Mouse (Mus musculus) kidney, adult 11 months (tissue): ENCODE results near the gene Dppa4.
"Not testable (repeated sequence)": the region's sequence is repeated elsewhere in the genome, so short reads cannot be mapped to it uniquely, and the experiment has no call there.

Experiments used
- DNase-seq: peaks from one replicate; pipeline ENCODE4 v3.0.0; 2022

Dppa4 gene

DNA sequence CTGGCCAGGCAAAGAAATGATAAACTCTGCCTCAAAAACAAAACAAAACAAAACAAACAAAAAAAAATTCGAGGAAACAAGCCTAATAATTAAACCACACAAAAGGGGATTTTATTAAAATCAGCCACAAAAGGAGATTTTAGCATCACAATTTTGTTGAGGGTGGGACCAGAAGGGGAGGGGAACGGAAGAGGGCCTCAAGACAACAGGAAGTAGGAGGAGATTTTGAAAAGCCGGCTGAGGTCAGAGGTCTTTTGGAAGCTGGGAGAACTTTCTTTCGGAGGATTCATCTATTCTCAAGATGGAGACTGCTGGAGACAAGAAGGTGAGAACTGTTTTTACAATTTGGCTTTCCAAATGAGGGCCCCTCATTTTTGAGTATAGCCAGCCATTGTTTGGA is at the start of gene Dppa4:
Dppa4 (plus strand) TSS at position 217 of the 400 bp plus-strand sequence.
- DNase-seq, result no peak

DNA sequence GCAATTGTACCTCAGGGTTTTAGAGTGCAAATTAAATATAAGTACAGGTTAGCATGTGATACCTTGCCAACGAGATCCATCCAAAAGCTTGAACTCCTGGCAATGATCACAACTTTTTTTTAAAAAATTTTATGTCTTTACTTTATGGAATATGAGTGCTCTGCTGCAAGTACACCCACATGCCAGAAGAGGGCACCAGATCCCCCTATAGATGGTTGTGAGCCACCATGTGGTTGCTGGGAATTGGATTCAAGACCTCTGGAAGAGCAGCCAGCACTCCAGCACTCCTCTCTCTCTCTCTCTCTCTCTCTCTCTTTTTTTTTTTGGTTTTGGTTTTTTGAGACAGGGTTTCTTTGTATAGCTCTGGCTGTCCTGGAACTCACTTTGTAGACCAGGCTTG is 48.5 kb upstream of the Dppa4 start:
- no peak for DNase-seq

DNA sequence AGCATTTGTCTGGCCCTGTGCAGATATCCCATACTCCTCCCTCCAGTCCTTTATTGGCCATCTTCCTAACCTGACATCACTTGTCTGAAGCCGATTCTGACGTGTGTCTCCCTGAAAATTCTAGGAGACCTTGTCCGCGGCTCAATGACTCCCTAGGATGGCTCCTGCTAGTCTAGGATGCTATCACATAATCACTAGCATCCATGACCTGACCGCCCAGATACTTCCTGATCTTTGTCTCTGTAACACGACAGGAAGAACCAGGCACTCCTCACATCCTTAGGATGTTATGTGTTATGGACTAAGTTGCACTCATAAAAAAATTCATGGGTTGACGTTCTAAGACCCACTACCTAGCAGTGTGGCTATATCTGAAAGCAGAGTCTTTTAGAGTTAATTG is 45.9 kb upstream of the Dppa4 start:
- DNase-seq, result no peak

DNA sequence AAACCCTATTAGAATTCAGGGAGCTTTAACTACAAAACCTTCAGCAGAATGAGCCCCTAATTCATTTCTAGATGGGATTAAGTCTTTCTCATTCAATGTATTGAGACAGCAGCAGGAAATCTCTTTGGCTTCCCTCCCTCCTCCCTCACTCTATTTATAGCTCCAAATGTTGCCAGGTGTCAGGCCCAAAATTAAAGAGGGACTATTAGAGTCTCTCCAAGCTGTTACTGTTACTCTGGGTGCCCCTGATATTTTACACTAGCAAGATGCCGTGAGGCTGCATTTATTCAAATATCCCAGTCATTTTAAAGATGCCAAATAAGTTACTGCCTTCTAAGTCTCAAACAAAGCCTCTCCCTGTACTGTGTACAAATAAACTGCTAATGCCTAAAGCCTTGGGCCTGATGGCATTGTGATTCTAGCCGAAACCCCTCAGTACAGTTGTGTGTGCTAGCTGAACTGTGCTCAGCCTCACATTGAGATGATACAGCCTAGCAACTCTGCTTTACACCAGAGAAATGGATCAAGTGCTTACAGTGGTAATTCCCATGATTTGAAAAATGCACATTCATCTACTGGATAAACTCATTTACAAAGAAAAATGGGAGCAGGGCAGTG is 36.4 kb upstream of the Dppa4 start:
- no peak for DNase-seq

DNA sequence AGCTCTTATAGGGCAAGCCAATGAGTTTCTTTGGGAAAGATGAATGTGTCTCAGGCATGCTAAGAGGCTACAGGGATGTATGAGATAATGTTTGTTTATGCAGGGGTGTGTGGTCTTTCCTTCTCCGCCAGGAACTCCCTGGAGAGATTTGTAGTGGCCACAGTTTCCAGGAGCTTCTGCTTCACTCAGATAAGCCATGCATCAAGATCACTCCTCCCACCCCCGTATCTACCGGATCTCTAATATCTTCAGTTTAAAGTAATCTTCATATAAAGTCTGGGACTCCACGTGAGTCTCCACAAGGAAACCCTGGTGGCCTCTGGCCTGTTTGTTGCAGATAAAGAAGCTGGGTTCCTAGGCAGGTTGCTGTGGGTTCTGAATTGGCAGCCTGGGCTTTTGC is 30.7 kb upstream of the Dppa4 start:
- DNase-seq, result no peak

DNA sequence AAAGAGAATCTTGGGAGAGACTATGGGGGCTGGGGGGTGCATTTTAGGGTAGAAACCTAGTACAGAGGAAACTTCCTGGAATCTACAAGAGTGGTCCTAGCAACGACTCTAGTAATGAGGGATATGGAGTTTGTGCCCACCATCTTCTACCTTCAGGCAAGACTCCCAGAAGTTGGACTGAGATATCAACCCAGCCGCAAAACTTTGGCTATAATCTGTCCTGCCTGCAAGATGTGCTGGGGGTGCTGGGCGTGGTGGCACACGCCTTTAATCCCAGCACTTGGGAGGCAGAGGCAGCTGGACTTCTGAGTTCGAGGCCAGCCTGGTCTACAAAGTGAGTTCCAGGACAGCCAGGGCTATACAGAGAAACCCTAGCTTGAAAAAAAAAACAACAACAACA is 28.9 kb upstream of the Dppa4 start:
- no peak for DNase-seq

DNA sequence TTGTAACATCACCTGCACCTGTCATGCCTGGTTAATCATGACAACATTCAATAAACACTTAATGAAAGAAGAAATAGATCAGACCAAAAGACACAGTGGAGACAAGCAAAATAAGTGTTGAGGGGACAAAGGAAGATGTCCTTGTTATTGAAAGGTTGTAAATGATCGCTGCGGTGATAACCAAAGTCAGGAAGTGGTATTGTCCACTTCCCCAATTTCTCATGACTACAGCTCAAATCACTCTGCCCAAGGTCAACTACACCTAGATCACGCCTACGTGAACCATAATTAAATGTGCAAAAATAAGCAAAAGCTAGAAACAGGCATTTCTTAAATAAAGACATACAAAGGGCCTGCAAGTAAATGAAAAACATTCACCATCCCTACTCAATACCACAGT is 24.0 kb upstream of the Dppa4 start:
- no peak for DNase-seq

DNA sequence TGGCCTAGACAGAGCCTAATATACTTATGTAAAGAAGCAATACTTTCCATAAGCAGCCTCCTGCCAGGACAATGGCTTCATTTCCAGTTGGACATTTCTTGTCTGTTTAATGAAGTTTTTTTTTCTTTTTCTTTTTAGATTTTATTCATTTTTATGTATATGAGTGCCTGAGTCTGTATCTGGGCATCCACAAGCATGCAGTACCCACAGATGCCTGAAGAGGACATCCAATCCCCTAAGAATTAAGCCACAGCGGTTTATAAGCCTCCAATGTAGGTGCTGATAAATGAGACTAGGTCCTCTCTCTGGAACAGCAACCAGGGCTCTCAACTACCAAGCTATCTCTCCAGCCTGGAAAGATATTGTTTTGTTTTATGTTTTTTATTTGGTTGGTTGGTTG is 20.6 kb upstream of the Dppa4 start:
- no peak for DNase-seq

DNA sequence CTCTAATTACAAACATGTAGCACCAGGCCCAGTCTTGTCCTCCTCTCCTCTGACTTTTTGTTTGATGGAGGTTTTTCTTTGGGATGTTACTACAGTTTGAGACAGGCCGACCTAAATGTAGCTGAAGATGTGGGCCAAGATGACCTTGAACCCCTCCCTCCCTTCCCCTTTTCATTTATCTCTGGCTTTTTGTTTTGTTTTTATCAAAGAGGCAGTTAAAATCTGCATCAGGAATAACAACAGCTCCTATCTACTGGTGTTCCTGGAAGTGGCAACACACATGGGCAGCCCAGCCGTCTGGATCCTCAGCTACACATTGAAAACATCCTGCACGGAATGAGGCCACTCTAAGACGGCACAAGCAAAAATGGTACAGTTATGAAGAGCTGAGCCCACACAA is 17.7 kb upstream of the Dppa4 start:
- DNase-seq, result no peak

DNA sequence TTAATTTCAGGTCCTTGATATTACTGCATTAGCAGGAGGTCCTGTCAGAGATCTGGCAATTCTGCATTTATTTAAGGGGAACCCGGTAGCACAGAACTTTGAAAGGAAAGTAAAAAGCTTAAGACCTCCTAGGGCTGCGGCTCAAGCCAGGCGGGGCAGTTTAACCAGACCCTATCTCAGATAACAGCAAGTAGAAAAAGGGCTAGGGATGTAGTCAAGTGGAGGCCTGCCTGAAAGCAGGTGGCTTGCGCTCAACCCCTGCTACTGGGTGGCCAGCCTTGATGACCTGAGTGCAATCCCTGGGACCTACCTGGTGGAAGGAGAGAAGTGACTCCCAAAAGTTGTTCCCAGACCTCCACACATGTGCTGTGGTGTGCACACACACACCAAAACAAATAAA is 6.6 kb upstream of the Dppa4 start:
- no peak for DNase-seq

DNA sequence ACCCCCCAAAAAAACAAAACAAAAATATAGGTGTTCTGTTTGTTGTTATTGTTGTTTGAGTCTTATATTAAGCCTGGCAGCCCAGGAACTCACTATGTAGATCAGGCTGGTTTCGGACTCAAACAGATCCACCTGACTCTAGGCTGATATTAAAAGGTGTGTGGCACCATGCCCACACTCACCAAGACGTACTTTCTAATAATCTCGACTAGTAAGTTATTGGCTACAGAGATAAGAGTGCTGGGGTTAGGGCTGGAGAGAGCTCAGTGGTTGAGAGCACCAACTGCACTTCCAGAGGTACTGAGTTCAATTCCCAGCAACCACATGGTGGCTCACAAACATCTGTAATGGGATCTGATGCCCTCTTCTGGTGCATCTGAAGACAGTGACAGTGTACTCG is 2.6 kb upstream of the Dppa4 start:
- DNase-seq, result no peak

DNA sequence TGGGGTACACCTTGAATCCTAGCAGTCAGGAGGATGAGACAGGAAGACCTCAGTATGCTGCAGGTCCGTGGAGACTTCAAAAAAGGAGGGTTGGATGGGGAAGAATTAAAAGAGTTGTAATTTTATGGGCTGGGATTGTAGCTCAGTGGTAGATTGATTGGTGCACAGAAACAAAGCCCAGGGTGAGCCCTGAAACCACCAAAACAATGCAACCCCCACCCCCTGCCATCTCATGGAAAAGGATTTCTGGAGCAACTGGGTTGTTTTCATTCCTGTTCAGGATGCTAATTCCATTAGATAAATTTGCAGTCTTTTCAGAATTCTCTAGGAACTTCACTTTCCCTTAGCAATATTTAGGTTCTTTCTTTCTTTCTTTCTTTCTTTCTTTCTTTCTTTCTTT is 732 bp upstream of the Dppa4 start:
- DNase-seq, result no peak

DNA sequence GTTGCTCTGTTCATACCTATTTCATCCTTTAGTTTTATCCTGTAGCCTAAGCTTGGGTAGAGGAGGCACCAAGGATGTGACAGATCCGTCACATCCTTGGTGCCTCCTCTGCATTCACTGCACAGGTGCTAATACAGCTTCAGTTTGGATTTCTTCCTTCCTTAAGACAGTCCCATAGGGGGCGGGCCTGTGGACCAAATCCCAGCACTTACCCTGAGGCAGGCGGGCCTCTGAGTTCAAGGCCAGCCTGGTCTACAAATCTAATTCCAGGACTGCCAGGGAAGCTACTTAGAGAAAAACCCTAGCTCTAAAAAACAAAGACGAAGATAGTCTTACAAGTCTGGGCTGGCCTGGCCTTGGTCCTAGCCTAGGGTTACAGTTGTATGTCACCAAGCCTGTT is 2.0 kb downstream of the Dppa4 start:
- no peak for DNase-seq

DNA sequence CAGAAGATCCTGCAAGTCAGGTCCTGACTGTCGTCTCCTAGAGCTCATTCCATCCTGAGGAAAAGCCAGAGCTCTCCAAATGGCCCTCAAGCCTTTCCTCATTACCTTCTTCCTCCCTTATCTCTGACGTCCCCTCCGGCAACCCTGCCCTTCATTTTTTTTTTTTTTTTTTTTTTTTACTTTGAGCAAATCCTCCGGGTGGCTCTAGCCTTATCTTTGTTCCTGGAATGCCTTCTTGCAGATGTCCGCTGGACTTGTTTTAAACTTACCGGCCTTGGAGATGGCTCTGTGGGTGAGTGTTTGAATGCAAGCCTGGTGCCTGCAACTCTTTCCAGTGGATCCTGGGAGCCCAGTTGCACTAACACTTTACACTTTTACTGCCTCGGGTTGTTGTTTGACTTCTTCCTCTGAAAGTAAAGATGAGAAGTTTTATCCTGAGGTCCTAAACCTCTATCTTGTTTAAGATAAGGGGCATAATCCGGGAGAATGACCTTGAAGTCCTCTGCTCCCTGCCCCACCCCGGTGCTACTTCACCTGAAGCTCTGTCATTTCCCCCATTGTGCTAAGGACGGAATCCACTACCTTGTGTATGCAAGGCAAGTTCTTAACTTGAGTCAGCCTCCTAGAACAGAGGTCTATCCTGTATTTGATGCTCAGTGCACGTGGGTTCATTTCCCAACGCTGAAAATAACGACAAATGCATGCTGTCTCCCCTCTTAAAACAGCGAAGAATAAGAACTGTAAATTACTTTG is 14.0 kb downstream of the Dppa4 start:
- no peak for DNase-seq

DNA sequence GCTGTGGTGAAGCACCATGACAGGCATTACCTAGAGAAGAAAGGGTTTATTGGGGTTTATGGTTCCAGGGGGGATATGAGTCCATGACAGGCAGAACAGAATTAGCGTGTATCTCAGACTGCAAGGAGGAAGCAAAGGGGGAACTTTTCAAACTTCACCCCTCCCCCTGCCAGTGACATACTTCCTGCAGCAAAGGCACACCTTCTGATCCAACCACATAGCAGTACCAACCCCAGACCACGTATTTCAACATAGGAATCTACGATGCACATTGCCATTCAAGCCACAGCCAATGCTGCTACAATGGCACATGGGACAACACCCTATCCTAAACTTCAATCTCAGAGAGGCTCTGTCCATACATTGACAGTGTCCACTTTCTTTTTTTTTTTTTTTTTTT is 16.4 kb downstream of the Dppa4 start:
- no peak for DNase-seq

DNA sequence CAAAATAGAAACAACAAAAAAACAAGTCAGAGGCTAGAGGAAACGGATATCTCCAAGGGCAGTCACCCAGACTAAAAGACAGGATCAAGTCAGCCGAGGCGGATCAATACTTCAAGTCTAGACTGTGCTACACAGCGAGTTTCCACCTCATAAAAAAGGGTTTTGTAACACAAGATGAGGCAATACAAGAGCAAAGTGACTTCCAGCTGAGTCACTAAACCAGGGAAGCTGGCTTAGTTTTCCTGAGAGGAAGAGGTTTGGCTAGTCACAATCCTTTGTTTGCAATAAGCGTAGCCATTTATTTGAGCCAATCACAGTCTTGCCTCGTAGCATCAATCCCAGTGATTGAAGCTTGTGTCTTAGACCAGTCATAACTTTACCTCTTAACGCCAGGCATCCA is 20.0 kb downstream of the Dppa4 start, which contains the start of gene Dppa2:
Dppa2 (plus strand) TSS at position 400 of the 400 bp plus-strand sequence.
- no peak for DNase-seq

DNA sequence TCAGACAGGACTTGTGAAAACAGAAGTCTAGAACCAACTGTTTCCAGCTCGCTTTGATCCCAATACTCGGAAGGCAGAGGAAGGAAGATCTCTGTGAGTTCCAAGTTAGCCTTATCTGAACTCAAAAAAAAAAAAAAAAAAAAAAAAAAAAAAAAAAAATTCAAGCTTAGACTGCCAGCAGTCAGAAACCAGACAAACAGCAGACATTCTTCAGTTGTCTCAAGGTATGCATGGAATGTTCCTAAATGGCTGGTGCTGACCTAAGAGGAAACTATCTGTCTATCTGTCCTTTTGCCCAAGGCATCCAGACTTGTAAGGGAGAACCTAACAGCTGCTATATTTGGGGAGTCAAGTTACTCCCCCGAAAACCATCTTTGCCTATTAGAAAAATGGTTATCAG is 20.4 kb downstream of the Dppa4 start:
- no peak for DNase-seq

DNA sequence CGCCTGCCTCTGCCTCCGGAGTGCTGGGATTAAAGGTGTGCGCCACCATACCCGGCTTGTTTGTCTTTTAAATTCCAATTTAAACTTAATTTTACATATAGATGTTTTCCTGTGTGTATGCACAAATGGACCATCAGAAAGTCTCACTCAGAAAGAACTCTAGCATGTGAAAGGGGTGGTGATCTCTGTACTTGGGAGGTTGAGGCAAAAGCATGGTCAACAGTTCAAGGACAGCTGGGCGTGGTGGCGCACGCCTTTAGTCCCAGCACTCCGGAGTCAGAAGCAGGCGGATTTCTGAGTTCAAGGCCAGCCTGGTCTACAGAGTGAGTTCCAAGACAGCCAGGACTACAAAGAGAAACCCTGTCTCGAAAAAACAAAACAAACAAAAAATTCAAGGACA is 25.4 kb downstream of the Dppa4 start:
- not testable (repeated sequence) for DNase-seq

DNA sequence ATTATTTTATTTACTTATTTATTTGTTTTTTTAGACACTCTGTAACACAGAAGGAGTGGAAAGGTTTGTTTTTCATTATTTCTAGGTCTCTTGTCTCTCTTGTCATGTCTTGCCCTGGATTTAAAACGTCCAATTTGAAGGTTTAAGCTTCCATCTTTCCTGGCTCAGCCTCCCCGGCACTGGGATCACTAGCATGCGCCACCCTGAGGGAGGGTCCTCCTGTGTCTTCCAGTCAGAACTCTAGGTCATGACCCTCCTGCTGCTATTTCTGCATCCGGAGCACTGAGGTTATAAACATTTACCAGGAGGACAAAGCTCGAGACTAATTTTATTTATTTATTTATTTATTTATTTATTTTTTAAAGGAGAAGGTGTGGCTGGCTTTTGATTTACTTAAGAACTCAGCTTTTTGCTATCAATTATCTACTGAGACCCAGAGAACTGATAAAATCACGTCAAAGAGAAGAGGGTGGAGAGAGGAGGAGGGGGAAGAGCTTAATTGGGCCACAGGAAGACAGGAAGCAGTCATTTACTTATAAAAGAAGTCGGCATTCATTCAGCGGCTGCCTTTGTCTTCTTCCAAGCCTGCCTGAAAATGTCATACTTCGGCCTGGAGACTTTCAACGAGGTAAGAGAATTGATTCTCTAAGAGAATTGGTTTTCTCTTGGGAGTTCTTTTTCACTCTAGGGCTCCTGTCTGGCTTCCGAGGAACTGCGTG is 26.5 kb downstream of the Dppa4 start:
- DNase-seq, result no peak

DNA sequence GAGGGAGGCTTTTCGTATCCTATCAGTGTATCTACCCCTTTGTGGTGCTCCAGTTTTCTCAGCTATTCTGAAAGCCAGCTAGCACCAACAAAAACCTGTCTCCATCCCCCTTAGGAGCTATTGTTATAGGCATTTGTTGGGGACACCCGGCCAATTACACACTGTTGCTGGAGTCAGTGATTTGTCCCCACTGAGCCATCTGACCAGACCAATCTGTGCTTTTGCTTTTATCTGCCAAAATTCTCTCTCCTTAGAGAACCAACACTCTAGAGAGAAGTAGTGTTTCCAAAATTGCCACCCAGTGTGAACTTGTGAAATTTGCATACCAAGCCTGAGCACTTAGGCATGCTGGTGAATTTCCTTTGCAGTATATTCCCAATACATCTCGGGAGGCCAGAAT is 31.8 kb downstream of the Dppa4 start:
- no peak for DNase-seq

DNA sequence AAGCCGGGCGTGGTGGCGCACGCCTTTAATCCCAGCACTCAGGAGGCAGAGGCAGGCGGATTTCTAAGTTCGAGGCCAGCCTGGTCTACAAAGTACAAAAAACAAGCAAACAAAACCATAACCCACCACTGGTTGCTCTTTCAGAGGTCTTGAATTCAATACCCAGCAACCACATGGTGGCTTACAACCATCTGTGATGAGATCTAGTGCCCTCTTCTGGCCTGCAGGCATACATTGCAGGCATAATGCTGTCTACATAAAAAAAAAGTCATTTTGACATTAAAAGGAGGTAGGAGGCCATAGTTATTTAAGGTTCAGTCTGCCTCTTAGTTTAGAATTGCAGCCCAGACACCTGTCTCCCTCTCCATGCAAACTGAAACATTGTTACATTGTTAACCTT is 37.2 kb downstream of the Dppa4 start:
- no peak for DNase-seq

DNA sequence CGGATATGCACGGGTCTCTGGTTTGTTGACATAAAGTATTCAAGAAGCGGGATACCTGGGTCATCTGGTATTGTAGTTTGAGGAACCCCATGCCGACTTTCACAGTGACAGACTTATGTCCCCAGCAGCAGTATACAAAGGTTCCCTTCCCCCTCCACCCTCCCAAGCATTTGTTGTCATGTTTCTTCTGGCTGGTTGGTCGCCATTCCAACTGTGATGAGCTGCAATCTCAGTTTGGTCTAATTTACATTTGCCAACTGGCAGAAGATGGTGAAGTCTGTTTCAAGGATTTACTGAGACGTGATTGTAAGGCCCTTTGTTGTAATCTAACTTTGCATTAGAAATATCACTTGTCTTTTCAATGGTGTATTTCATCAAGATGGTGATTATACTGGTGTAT is 39.6 kb downstream of the Dppa4 start:
- DNase-seq, result no peak

DNA sequence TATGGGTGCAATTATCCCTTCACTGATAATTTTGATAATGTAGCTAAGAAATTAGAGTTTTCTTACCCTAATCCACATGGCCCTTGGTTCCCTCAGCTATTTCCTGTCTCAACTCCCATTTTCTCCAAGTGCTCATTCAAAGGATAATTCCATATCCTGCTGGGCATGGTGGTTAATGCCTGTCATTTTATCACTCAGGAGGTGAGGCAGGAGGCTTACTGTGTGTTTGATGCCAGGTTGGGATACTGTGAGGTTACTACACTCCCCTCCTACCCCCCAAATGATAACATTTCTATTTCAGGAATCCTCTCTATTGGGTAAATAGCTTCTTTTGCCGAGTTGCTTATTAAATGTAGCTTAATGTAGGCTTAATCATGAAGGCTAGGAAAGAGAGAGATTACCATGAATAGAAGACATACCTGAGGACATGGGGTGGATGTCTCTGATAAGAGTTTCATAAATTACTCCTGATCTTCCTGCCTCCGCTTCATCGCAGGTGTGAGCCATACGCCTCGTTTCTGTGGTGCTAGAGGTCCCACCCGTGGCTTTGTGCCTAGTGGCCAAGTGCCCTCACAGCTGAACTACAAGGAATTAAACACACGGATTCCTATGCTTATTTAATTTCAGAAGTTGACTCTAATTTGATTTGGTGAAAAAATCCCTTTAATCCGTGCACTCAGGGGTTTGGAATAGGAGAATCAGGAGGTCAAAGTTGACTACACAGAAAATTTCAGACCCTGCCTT is 40.2 kb downstream of the Dppa4 start:
- DNase-seq, result no peak

DNA sequence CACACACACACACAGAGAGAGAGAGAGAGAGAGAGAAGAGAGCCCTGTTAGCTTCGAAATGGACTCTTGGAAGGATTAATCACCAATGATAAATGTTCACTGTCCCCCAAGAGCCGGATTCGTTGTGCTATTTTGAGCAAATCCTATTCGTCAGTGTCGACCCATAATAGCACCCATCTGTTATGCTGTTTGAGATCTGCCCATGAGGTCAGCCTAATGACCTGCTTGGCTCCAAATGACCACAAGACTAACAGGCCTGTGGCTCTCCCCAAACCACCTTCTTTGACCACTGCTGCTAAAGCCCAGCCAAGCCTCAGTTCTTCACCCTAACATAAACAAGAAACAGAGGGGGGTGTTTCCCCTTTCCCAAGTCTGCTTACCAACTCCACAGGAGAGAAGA is 43.4 kb downstream of the Dppa4 start:
- no peak for DNase-seq
